Mouse (Mus musculus): ENCODE results near the gene Gm20388. TPM values are rescaled to one million over a fixed set of nuclear protein-coding genes. Genes with fewer than 3 reads are reported as not detected.
"Not testable (repeated sequence)": the region's sequence is repeated elsewhere in the genome, so short reads cannot be mapped to it uniquely, and the experiment has no call there.

Gene Gm20388
- polyA plus RNA-seq, 1 experiment from 2014 or later: 7.4 TPM

DNA sequence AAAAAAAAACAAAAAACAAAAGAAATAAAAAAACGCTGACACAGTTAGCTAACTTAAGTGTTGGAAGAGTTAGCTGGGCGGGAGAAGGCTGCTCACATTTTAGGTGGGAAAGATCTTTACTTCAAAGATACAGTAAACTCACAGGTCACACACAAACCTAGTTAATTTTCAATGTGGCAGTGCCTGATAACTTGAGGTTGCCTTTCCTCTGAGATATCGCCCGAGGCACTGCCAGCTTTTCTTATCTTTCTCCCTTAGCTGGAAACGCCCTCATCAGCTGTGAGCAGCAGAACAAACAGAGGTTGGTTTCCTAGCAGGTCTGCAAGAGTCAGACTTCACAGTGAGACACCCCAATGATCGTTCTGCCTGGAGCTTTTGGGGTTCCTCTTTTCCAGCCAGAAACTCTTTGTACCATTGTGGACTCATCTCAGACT lies 4078.0 kb downstream of the Gm20388 start:
- Histone ChIP-seq H3K36me3 (peaks cover 3% of the 10 kb centered on the region; the same call in 1 of the 2 replicates), H3K4me1 (0 out of 2 replicates have a peak, but pooled peaks cover 3% of the 10 kb centered on the region), H3K27me3 (no peaks in the 10 kb centered on the region), H3K27ac (no peak overlapping the region), H3K4me3 (replicated peaks) (no peak overlapping the region), H3K9ac (no peak overlapping the region), H3K4me2 (no peak overlapping the region), H3K9me3 (replicated peaks) (no peaks in the 10 kb centered on the region)
- WGBS: 71% methylated on average over 6 of the region's 6 CpGs
- ATAC-seq (replicated peaks; ENCODE audit: low FRiP score): peak; percentile 76; the same call in 1 of the 2 replicates

DNA sequence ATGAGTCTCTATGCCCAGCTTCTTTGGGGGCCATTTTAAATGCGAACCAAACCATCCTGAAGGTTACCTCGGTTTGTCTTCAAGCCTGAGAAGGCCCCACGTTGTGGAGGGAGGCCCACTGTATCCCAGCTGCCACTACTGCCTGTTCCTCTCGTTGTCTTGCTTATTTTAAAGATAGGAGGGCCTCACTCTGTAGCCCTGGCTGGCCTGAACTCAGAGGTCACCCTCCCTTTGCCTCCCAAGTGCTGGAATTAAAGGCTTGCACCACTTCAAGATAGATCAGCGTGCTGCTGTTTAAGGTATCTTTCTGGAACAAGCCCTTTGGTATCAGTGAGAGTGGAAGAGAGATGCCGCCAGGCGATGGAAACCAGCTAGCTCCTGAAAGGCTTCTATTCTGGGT lies 4078.5 kb downstream of the Gm20388 start:
- H3K36me3 ChIP-seq: peaks cover 8% of the 10 kb centered on the region; the same call in 1 of the 2 replicates
- H3K27ac ChIP-seq: no peak overlapping the region
- H3K4me3 ChIP-seq (replicated peaks): no peak overlapping the region
- no peaks in the 10 kb centered on the region for H3K27me3 ChIP-seq
- H3K4me1 ChIP-seq: 0 out of 2 replicates have a peak, but pooled peaks cover under 1% of the 10 kb centered on the region
- no peak overlapping the region for H3K4me2 ChIP-seq
- H3K9ac ChIP-seq: no peak overlapping the region
- WGBS: 71% methylated on average over 7 of the region's 7 CpGs
- 0 out of 2 replicates have a peak, but pooled peaks have one; percentile 18 for ATAC-seq (replicated peaks; ENCODE audit: low FRiP score)
- H3K9me3 ChIP-seq (replicated peaks): no peaks in the 10 kb centered on the region

GRCm38 (mm10) chr8:123990277-123991049 lies 4079.8 kb downstream of the Gm20388 start:
- WGBS: 81% methylated on average over 13 of the region's 13 CpGs
- Histone ChIP-seq H3K36me3 (peaks cover 22% of the 10 kb centered on the region), H3K4me1 (no peaks in the 10 kb centered on the region), H3K9me3 (replicated peaks) (no peaks in the 10 kb centered on the region), H3K27me3 (no peaks in the 10 kb centered on the region), H3K9ac (no peak overlapping the region), H3K27ac (no peak overlapping the region), H3K4me3 (replicated peaks) (no peak overlapping the region), H3K4me2 (no peak overlapping the region)
- ATAC-seq (replicated peaks; ENCODE audit: low FRiP score): no peak

- Histone ChIP-seq H3K4me1 (no peaks in the 10 kb centered on the region), H3K27ac (no peak overlapping the region), H3K4me2 (no peak overlapping the region), H3K36me3 (peaks cover 40% of the 10 kb centered on the region), H3K4me3 (replicated peaks) (no peak overlapping the region), H3K9me3 (replicated peaks) (no peaks in the 10 kb centered on the region), H3K9ac (no peak overlapping the region), H3K27me3 (no peaks in the 10 kb centered on the region)
- WGBS: 90% methylated on average over 8 of the region's 8 CpGs
- no peak for ATAC-seq (replicated peaks; ENCODE audit: low FRiP score)
Observed at GRCm38 (mm10) chr8:123992587-123992986, 4081.9 kb downstream of the Gm20388 start.

DNA sequence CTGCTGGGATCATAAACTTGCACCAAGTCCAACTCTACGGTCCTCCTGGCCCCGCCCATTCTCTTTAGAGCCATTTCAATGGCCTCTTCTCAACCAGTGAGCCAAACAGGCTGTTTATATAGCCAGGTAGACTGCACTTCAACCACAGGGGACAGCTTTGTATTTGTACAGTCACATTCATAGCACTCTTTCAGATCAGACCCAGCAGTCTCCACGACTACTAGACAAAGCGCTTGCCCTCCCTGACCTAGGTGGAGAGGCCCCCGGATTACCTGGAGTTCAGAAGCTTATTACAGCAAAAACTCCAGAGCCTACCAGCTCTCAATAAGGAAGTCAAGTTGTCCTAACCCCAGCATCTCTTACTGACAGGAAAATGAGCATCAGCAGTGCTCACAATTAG lies 4083.0 kb downstream of the Gm20388 start:
- no peaks in the 10 kb centered on the region for H3K9me3 ChIP-seq (replicated peaks)
- H3K27me3 ChIP-seq: no peaks in the 10 kb centered on the region
- no peak overlapping the region for H3K9ac ChIP-seq
- ATAC-seq (replicated peaks; ENCODE audit: low FRiP score): no peak
- no peak overlapping the region for H3K4me2 ChIP-seq
- 88% methylated on average over 5 of the region's 5 CpGs for WGBS
- no peak overlapping the region for H3K4me3 ChIP-seq (replicated peaks)
- no peaks in the 10 kb centered on the region for H3K4me1 ChIP-seq
- peaks cover 49% of the 10 kb centered on the region for H3K36me3 ChIP-seq
- H3K27ac ChIP-seq: no peak overlapping the region

DNA sequence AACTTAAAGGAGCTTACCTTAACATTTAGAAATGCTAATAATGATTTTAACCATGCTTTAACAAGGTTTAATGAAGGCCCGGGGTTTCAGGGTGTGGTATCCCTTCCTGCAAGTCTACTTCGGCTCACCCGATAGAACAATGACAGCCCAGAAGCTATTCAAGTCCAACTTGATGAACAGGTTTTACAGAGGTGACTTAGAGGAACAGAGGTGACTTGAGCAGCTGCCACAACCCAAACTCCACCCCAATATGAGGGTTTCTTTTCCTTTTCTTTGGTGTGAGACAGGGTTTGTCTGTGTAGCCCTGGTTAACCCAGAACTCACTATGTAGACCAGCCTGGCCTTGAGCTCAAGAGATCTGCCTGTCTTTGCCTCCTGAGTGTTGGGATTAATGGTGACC lies 4083.4 kb downstream of the Gm20388 start:
- no peak overlapping the region for H3K27ac ChIP-seq
- no peak for ATAC-seq (replicated peaks; ENCODE audit: low FRiP score)

DNA sequence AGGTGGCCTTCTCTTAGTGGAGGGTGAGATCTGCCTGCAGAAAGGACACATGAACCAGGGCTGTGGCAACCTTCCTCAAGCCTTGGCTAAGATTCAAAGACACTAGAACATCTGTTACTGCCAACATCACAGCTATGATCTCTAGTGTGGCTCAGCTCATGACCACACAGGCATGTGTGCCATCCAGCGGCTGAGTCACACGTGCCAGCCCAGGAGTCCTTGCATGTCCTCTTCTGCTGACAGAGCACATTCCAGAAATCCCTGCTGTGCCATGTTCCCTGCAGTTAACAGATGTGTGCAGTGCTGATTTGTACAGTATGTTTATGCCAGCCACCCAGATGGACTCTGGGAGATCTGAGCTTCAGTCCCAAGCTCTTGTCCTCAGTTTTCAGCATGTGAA lies 4088.9 kb downstream of the Gm20388 start:
- Histone ChIP-seq H3K4me3 (replicated peaks) (no peak overlapping the region), H3K27ac (no peak overlapping the region), H3K9me3 (replicated peaks) (no peaks in the 10 kb centered on the region), H3K27me3 (no peaks in the 10 kb centered on the region), H3K36me3 (peaks cover 93% of the 10 kb centered on the region), H3K4me2 (no peak overlapping the region), H3K9ac (no peak overlapping the region), H3K4me1 (no peaks in the 10 kb centered on the region)
- 90% methylated on average over 2 of the region's 2 CpGs for WGBS
- ATAC-seq (replicated peaks; ENCODE audit: low FRiP score): no peak

More for the DNA sequence above, 4083.4 kb downstream of the Gm20388 start:
- Histone ChIP-seq H3K9ac (no peak overlapping the region), H3K27me3 (no peaks in the 10 kb centered on the region), H3K4me1 (no peaks in the 10 kb centered on the region), H3K4me2 (no peak overlapping the region), H3K36me3 (peaks cover 53% of the 10 kb centered on the region), H3K4me3 (replicated peaks) (no peak overlapping the region), H3K9me3 (replicated peaks) (no peaks in the 10 kb centered on the region)
- WGBS: 81% methylated on average over 3 of the region's 3 CpGs

DNA sequence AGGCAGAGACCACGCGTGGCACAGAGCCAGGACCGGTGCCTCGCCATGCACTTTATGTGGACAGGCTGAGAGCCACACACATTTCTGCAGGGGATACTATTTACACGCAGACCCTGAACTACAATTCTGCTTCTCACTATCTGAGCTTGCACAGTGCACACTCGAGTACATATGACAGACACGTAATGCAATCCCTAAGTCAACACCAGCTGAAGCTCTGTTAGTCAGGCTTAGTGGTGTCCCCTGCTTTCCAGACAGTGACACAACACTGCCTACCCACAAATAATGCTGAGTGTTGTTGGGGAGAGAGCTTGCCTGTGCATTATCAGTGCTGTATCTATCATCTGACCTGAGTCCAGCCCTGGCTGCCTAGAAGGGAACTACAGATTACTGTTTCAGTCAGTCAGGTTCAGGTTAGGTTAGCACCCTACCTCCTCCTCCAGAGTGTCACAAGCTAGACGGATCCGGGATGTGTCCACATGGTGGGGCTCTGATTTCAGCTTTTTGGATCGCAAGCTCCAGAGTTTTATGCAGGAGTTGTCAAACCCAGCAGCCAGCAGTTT lies 4092.0 kb downstream of the Gm20388 start:
- WGBS: 74% methylated on average over 10 of the region's 10 CpGs
- no peak overlapping the region for H3K9ac ChIP-seq
- no peaks in the 10 kb centered on the region for H3K9me3 ChIP-seq (replicated peaks)
- H3K4me1 ChIP-seq: no peaks in the 10 kb centered on the region
- no peak overlapping the region for H3K27ac ChIP-seq
- no peak overlapping the region for H3K4me2 ChIP-seq
- H3K4me3 ChIP-seq (replicated peaks): no peak overlapping the region
- no peak for ATAC-seq (replicated peaks; ENCODE audit: low FRiP score)
- no peaks in the 10 kb centered on the region for H3K27me3 ChIP-seq
- H3K36me3 ChIP-seq: peaks cover 96% of the 10 kb centered on the region

GRCm38 (mm10) chr8:124007829-124008228 lies 4097.2 kb downstream of the Gm20388 start:
- ATAC-seq (replicated peaks; ENCODE audit: low FRiP score): no peak
- Histone ChIP-seq H3K4me3 (replicated peaks) (no peak overlapping the region), H3K9me3 (replicated peaks) (no peaks in the 10 kb centered on the region), H3K9ac (no peak overlapping the region), H3K36me3 (peaks cover 73% of the 10 kb centered on the region), H3K27me3 (no peaks in the 10 kb centered on the region), H3K4me1 (peaks cover 3% of the 10 kb centered on the region; the same call in 1 of the 2 replicates), H3K27ac (no peak overlapping the region), H3K4me2 (no peak overlapping the region)
- WGBS: 50% methylated on average over 6 of the region's 6 CpGs

- Histone ChIP-seq H3K4me3 (replicated peaks) (no peak overlapping the region), H3K27ac (no peak overlapping the region), H3K9ac (no peak overlapping the region), H3K36me3 (peaks cover 35% of the 10 kb centered on the region), H3K4me1 (peaks cover 3% of the 10 kb centered on the region; the same call in 1 of the 2 replicates), H3K27me3 (no peaks in the 10 kb centered on the region), H3K9me3 (replicated peaks) (no peaks in the 10 kb centered on the region), H3K4me2 (no peak overlapping the region)
- no peak for ATAC-seq (replicated peaks; ENCODE audit: low FRiP score)
- 81% methylated on average over 3 of the region's 3 CpGs for WGBS
Observed at GRCm38 (mm10) chr8:124011580-124011979, 4100.9 kb downstream of the Gm20388 start.

DNA sequence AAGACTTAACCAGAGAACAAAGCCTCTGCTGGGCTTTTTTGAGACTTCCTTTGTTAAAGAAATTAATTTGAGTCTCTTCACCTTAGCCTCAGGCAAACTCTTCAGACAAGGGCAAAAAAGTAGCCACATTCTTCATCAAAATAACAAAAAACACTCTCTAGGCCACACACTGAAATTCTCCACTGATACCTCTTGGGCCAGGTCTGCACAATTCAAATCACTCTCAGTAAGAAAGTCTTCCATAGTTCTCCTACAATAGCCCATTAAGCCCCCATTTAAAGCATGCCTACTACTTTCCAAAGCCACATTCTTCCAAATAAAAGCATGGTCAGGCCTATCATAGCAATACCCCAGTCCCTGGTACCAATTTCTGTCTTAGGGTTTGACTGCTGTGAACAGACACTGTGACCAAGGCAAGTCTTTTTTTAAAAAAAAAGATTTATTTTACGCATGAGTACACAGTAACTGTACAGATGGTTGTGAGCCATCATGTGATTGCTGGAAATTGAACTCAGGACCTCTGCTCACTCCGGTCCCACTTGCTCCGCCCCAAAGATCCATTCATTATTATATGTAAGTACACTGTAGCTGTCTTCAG lies 4101.4 kb downstream of the Gm20388 start:
- no peak for ATAC-seq (replicated peaks; ENCODE audit: low FRiP score)
- Histone ChIP-seq H3K27ac (no peak overlapping the region), H3K27me3 (no peaks in the 10 kb centered on the region), H3K36me3 (peaks cover 30% of the 10 kb centered on the region), H3K9me3 (replicated peaks) (no peaks in the 10 kb centered on the region), H3K4me1 (peaks cover 3% of the 10 kb centered on the region; the same call in 1 of the 2 replicates), H3K9ac (no peak overlapping the region), H3K4me2 (no peak overlapping the region), H3K4me3 (replicated peaks) (no peak overlapping the region)
- WGBS: 96% methylated on average over 3 of the region's 3 CpGs

GRCm38 (mm10) chr8:124014299-124014698 lies 4103.7 kb downstream of the Gm20388 start:
- not testable (repeated sequence) for H3K27me3 ChIP-seq; H3K4me2 ChIP-seq; ATAC-seq (replicated peaks; ENCODE audit: low FRiP score); H3K27ac ChIP-seq; H3K36me3 ChIP-seq; H3K9me3 ChIP-seq (replicated peaks); H3K9ac ChIP-seq; H3K4me3 ChIP-seq (replicated peaks); H3K4me1 ChIP-seq
- 91% methylated on average over 7 of the region's 7 CpGs for WGBS
